Mouse (Mus musculus) granulocyte monocyte progenitor cell, adult 5-6 weeks (primary cell): ENCODE results near the gene Xrcc6. TPM values are rescaled to one million over a fixed set of nuclear protein-coding genes. Genes with fewer than 3 reads are reported as not detected.
A peak's percentile ranks its signal among the peaks of the same experiment; 100 is the strongest.
"Not testable (repeated sequence)": the region's sequence is repeated elsewhere in the genome, so short reads cannot be mapped to it uniquely, and the experiment has no call there.

Source experiments
- ATAC-seq: replicated peaks from 2 replicates; pipeline ENCODE4 v1.8.0; 2016; ENCODE audit warnings: mild to moderate bottlenecking, moderate TSS enrichment, inconsistent platforms; ENCODE audit not compliant: poor library complexity, severe bottlenecking
- total RNA-seq, 2 experiments: library from RNA; stranded (forward) in 1 of 2; stranded (reverse) in 1 of 2; fragments of 200-712, 200-1000 nt in 1 of 2; fragments of >200 nt in 1 of 2; fragmentation: Nextera tagmentation in 1 of 2; gene quantifications; 2 replicates each; pipeline ENCODE4 v1.2.3; 2014 to 2017

The Xrcc6 gene
- total RNA-seq, 2 experiments from 2014 or later = 104 to 234 TPM

DNA sequence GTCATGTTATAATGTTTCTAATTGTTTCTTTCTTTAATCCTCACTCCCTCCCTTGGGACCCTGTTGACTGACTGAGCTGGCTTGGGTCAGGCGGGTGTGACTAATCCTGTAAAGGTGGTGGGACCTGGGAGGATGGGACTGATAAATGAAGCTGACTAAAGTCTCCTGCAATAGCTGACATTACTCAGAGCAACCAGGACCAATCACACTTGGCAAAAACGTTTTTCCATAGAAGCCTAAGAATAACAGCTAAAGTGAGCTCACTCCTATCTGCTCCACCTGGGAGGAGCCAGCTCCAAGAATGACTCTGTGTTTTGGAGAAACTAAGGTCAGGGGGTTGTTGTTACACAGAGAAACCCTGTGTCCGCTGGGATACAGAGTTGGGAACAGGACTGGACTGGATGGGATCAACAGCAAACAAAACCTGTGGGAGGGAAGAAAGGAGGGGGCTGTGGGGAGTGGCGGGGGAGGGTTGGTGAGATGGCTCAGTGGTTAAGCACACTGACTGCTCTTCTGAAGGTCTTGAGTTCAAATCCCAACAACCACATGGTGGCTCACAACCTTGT, 22.6 kb upstream of the Xrcc6 start:
- ATAC-seq = no peak

DNA sequence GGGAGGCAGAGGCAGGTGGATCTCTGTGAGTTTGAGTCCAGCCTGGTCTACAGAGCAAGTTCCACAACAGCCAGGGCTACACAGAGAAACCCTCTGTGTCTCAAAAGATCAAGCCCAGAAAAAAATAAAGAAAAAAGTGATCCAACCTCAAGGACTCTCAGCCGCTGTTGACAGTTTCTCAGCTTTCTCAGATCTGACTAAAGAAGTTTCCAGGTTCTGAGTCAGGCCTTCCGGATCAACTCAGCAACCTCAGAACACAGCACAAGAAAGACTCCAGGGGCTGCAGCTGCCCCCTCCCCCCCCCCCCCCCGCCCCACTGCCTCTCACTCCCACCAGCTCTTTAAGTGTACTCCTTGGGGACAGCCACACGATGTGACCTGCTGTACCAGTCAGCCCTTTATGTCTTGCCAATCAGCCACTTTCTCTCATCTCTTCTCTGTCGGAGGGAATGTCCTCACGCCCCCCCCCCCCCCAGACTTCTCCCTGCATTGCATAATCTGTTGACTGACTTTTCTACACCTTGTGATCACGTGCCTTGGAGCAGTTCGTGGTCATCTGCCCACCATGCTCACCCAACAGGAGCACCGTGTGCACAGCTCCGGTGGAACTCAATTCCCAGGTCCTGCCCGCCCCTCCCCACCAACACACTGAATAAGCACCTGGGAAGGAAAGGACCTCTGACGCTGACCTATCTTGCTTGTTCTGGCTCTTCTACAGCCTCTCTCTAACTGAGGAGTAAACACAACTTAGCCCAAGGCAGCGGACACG, 21.4 kb upstream of the Xrcc6 start:
- no peak for ATAC-seq

DNA sequence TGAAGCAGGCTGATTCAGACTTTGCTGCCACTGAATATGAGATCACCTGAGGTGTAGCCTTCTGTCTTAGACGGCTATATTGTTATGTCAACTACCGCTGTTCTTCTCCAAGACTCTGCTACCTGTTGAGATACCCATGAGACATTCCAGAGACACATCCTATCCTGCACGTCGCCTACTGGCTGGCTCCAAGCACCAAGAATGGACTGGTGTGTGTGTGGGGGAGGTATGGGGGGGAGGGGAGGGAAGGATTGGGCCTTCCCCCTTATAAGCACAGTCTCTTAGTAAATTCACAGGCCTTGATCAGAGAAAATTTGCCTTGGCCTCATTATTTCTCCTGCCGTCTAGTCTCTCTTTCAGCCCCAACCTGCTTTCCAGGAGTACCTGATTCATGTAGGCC, 19.8 kb upstream of the Xrcc6 start:
- no peak for ATAC-seq

DNA sequence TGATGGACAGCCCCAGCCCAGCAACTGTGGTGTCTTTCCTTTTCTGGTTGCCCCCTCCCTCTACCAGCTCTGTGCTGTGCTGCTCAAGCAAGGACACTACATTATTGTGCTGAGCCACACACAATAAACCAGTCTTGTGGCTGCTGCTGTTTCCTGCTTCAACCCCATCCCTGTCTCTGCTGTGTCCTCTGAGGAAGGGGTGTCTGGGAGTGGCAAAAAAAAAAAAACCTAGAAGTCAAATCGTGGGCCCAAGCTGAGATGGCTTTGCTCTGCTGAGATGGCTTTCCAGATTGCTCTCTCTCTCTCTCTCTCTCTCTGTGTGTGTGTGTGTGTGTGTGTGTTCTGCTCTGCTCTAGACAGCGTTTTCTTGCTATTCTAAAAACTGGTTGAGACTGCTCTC, 19.2 kb upstream of the Xrcc6 start:
- no peak for ATAC-seq

DNA sequence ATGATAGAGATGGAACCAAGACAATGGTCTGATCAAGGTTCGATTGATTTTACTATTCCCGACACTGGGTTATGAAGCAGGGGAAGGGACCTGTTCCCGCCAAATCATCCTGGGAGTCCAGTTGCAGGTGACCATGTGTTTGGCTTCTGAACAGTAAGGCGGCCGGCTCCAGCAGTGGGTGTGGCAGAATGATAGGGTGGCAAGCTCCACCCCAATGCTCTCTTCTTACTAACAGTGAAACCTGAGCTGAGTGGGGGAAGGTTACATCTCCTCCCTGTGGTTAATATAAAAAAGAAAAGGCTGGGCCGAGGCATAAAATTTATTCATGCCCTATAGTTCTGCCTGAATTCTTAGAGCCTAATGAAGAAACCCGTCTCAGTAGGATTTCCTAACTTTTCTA, 18.5 kb upstream of the Xrcc6 start:
- ATAC-seq = no peak

DNA sequence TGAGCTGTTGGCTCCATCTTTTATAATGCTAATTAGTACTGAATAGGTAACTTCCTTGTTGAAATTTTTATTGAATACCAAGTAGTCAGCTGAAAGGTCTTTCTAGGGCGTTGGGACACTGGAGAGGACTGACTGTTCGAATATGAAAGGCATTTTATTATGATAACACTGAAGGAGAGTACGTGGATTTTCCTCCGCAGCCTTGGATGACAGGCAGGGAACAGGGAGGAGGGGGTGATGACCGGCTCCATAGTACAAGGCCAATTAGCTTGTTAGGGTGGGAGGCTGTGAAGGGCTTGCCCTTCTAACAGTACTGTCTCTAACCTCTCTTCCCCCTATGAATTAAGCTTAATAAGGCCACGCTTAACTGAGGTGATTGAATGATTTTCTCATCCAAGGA, 18.0 kb upstream of the Xrcc6 start:
- not testable (repeated sequence) for ATAC-seq

DNA sequence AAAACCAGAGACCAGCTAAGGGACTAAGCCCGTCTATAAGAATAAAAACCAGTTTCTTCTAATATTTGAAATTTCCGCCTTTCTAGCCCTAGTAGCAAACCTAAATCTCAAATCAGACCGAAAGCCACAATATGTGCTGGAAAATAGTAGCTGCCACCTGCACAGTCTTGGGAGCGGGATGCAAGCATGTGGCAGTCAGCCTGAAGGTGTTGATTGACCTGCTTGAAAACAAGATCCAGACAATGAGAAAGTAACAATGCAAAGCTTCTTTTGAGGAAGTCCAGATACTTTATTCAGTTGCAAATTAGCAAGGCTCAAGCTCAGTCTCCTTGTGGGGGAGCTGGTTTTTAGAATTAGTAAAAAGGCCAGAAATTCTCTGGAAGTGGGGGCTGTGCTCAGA, 17.1 kb upstream of the Xrcc6 start:
- not testable (repeated sequence) for ATAC-seq

DNA sequence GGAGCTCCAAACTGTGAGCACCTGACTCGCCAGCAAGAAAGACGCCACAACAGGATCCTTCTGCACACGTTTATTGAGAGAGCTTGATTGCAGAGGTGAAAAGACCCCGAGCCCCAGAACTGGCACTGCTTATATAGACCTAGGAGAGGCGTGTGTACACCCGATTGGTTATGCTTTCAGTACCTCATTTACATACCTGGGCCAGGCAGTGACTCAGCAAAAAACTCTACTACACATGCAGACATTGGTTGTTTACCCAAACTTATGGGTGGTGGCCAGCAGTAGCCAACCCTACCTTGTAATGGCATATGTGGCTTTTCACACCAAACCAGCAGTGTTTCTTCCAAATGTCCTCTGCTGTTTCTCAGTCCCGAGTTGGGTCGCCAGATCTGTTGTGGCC, 12.5 kb upstream of the Xrcc6 start:
- ATAC-seq = not testable (repeated sequence)

DNA sequence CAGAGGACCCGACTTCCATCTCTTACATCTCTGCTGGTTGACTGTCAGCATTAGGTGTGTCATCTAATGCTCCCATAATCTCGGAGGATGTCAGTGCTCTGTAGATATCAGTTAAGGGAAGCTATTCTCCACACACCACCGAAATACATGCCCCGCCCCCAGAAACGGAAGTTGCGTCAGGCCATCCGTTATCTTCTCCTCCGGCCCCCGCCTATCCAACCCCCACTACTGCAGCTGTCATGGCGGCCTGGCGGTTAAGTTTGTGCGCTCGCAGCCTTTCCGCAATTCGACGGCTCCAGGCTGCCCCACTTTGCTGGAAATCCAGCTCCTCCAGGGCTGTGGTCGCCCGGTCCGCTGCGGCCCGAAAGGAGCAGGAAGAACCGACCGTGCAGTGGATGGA, 7.3 kb upstream of the Xrcc6 start, which contains the start of gene 1700029P11Rik:
Gene 1700029P11Rik (plus strand): TSS at position 220 of the 400 bp plus-strand sequence.
- ATAC-seq = no peak

DNA sequence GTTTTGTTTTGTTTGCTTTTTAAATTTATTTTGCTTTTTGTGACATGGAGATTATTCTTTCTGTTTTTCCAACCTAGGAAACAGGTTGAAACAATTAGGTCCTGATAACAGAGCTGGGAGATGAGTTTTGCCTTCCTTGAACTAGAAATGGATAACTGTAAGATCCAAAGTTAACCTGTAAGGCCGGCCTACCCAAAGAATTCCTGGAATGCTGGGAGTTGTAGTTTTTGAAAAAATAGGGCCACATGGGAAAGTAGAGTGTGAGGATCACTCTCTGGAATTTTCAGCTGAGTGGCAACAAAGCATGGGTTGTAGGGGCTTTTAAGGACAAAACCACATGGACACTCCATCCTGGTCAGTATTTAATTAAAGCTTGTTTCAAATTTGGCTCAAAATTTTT, 5.5 kb upstream of the Xrcc6 start:
- no peak for ATAC-seq

DNA sequence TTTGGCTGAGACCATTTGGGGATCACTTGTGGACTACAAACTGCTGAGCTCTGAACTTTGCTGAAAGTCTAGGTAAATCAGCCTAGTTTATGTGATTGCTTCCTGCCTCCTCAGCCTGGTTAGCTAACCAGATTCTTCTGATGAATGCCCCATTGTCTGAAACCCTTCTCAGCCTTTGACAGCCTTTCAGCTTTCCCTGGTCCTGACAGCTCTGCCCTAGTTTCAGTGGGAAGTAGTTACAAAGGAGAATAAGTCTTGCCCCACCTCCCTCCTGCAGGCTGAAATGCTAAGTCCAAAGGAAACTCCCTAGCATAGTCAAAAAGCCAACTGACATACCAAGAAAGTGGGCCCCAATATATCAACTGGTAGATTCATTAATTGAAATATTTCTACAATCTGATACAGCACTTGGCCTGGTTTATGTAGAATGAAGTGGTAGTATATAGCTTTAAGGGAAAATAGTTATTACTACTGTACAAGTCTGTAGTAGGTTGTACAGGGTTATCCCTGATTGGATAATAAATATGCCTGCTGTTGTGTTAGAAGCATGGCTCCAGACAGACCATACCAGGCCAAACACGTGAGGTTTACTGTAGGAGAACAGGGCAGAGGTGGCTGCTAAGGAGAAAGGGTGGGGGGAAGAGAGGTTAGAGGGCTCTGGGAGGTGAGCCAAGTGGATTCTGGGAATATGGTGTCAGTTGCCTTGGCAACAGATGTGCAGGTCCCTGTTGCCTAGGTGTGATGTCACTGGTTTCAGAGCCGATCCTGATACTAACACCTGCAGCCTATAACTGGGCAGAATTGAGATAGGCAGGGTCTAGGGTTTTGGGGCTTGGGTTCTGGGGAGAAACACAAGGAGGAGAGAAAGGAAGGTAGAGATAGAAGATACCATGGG, 2.1 kb upstream of the Xrcc6 start:
- ATAC-seq = no peak

DNA sequence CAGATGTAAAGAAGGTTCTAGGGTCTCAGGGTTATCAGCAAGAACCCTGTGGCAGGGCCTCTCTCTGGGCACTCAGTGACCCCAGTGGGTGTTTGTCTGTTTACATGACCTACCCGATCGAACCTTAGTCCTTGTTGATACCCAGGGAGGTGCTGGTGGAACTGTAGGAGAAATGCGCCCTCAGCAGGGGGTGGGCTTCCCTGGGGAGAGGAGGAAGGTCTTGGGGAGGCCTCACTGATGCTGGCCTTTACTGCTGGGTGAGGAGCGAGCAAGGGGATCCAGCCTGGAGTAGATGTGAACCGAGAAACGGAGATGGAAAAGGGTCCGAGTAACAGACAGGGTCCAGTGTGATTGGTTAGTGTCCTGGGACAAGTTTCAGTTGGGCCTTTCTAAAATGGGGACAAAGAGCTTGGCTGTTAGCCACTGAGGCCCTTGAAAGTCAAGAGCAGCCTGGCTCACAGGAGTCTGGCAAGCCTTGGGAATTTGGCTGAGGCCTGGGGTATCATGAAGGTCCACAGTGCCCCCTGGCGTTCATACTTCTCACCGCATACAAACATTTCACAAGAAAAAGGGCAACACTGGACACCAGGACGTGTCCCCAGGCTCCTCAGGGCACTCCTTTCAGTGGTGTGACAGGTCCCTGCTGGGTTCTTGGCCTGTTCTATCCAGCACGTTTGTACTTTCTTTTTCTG, 1.9 kb downstream of the Xrcc6 start:
- peak; percentile 89 for ATAC-seq

DNA sequence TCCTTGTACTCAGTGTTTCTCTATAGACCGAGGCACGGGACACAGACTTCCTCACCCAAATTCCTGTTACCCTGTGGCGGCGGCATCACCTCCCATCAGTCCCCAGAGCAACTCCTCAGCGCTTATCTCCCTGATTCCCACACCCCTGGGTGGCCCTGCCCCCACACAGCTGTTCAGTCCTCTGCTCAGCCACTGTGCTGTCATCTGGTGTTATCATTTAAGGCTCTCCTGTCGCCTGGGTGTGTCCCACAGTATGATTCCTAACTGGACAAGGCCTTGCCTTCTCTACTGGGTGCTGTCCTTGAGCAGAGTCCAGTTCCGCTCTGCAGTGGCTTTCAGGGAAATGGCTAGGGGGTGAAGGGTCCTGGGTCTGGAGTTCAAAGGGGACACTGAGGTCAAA, 2.9 kb downstream of the Xrcc6 start:
- no peak for ATAC-seq

DNA sequence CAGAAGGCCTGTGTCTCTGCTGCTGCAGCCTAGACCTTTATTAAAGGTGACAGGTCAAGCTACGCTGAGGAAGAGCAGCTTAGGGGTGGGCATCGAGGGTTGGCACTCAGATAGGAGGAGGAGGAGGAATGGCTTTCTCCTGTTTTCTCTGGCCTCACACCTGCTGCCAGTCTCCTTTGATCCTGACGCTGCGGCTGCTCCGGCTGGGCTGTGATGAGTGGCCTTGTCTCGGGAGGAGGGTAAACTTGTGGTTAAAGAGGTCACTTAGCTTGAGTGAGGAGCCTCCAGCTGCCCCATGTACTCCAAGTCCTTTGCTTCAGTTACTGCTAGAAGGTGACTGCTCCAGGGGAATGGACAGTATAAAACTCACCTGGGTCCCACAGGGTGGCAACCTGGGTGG, 6.4 kb downstream of the Xrcc6 start:
- no peak for ATAC-seq

DNA sequence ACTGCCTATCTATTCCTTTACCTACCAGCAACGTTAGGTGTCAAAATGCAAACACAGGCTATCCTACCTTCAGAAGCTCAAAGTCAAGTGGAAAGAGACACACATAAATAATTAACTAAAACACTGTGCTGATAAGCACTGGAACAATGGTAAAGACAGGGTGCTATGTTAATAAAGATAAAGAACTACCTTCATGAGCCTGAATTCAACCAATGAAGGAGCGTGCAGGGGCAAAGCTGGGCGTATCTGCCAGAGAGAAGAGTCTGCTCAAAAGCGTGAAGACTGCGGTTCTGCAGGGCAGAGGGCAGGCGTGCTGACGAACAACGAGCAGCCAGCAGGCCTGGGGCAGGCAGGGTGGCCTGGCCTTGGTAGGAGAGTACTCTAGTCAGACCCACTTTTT, 16.6 kb downstream of the Xrcc6 start:
- ATAC-seq = no peak

DNA sequence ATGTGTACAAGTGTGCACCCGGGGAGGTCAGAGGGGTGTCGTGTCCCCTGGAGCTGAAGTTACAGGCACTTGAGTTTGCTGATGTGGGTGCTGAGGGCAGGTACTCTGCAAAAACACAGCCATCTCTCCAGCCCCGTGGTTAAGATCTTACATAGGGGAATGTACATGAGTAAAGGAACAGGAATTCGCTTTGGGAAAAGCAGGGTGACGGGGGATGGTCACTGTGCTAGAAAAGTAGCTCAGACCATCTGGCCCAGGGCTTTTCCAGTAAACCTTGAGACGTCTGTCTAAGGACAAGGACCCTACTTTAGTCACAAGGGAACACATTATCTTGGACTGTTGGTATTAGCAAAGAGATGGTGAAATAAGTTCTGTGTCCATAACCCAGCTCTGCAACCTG, 24.3 kb downstream of the Xrcc6 start:
- ATAC-seq = no peak

DNA sequence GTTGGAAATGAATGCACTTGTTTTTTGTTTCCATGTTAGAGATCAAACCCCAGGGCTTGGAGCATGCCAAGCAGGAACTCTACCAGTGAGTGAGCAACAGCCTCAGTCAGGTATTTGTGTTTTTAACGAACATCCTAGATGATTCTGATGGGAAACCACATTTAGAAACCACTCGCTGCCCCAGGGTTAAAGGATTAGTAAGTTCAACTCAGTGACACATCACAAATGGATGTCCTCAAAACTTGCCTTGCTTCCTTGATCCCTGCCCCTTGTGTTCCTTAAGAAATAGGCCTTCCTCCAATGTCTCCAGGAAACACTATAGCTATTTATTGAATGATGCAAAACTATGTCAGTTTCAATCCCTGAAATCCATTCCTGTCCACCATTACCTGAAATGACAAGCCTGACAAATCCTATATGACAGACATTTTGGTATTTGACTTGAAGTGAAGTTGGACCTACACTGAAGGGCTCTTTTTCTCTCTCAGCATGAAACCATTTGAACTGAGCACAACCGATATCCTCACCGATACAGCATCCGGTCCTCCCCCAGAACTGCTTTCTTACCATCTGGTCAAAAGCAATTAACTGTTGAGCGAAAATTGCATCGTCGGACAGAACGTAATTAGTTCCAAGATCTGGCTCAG, 27.2 kb downstream of the Xrcc6 start:
- ATAC-seq = no peak

DNA sequence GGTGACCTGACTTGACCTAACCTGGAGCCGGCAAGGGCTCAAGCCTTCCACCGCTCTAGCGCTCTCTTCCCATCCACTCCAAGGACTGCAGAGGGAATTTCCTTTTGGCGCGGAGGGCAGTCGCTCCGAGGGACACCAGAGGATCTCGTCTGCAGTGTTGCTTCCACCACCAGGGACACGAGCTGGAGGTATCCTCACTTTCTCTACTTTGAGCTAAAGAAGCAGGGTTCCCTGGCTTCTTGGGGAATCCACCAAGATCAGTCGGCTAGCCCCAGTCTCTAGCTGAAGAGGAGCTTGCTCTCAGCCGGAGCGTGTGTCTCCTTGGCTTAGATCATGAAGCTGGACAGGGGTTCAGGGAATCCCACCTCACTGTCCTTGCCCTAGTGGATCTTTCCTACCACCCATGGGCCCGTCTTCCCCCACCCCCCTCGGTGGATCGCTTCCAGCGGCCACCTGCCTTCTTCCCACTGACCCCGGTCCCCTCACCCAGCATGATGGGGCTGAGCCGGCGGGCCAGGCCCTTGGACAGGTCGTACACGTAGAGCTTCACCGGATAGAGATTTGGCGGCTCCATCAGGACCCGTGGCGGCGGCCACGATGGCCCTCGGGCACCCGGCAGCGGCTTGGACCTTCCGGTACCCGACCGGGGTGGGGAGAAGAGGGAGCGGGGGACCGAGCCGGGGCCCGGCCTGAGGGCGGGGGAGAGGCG, 27.9 kb downstream of the Xrcc6 start:
- no peak for ATAC-seq

DNA sequence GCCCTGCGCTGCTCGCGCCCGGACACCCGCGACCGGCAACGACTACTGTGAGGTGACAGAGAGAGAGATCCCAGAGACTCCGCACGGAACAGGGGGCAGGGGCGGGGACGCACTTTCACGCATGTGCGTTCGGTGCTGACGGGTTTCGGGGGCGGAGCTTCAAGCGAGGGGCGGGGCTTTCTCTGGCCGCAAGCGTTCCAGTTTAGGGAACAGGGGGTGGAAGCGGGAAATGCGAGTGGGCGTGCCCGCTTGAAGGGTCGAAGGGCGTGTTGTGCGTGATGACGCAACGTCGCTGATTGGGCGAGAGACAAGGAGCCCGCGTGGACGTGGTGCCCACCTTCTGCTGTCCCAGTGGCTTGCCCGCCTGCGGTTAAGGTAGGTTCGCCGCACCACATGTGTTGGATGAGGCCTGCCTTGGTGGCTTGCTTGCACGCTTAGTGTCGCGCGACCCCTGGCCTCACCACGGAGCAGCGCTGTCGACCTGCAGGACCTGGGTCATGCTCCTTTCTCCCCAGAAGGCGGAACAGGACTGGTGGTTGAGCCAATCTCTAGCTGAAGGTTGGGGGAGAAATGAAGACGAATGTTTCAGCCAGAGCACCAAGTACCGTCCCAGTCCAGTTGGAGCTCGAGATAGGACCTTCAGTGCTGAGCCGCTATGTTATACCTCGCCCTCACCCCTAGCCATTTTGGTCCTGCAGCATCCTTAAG, 28.6 kb downstream of the Xrcc6 start:
- peak; percentile 96 for ATAC-seq
